Mouse (Mus musculus): ENCODE measurements at regions not wholly inside any gene's neighbourhood (a gene's known extent, or its start where the extent isn't known, plus 50 kb on each side); places are given as distances from the start of the nearest gene placed in this dataset.
A peak's percentile ranks its signal among the peaks of the same experiment; 100 is the strongest.

- no peak for DNase-seq (ENCODE audit: extremely low read depth, low read depth, low spot score)
Observed at GRCm38 (mm10) chr2:61453490-61454281, 124.7 kb upstream of the Tank start.

GRCm38 (mm10) chr2:61452581-61452980 lies 125.8 kb upstream of the Tank start:
- no peak for DNase-seq (ENCODE audit: extremely low read depth, low read depth, low spot score)

- DNase-seq (ENCODE audit: extremely low read depth, low read depth, low spot score), result no peak
Observed at GRCm38 (mm10) chr2:61450731-61451130, 127.7 kb upstream of the Tank start.

GRCm38 (mm10) chr2:61436591-61436990 lies 141.8 kb upstream of the Tank start:
- DNase-seq (ENCODE audit: extremely low read depth, low read depth, low spot score), result no peak

- no peak for DNase-seq (ENCODE audit: extremely low read depth, low read depth, low spot score)
Observed at GRCm38 (mm10) chr2:61407881-61408280, 170.5 kb upstream of the Tank start.

- DNase-seq (ENCODE audit: extremely low read depth, low read depth, low spot score), result no peak
Observed at GRCm38 (mm10) chr2:61406104-61406751, 172.2 kb upstream of the Tank start.

GRCm38 (mm10) chr2:61405261-61405660 lies 173.1 kb upstream of the Tank start:
- no peak for DNase-seq (ENCODE audit: extremely low read depth, low read depth, low spot score)

- DNase-seq (ENCODE audit: extremely low read depth, low read depth, low spot score), result no peak
Observed at GRCm38 (mm10) chr2:61402588-61403487, 175.5 kb upstream of the Tank start.

- no peak for DNase-seq (ENCODE audit: extremely low read depth, low read depth, low spot score)
Observed at GRCm38 (mm10) chr2:61401636-61402587, 176.5 kb upstream of the Tank start.

GRCm38 (mm10) chr2:61398633-61399032 lies 179.8 kb upstream of the Tank start:
- DNase-seq (ENCODE audit: extremely low read depth, low read depth, low spot score), result no peak

- no peak for DNase-seq (ENCODE audit: extremely low read depth, low read depth, low spot score)
Observed at GRCm38 (mm10) chr2:61389622-61390021, 188.8 kb upstream of the Tank start.

GRCm38 (mm10) chr2:61389207-61389606 lies 189.2 kb upstream of the Tank start:
- no peak for DNase-seq (ENCODE audit: extremely low read depth, low read depth, low spot score)

- no peak for DNase-seq (ENCODE audit: extremely low read depth, low read depth, low spot score)
Observed at GRCm38 (mm10) chr2:61387561-61387960, 190.8 kb upstream of the Tank start.

- no peak for DNase-seq (ENCODE audit: extremely low read depth, low read depth, low spot score)
Observed at GRCm38 (mm10) chr2:61386966-61387365, 191.4 kb upstream of the Tank start.

- DNase-seq (ENCODE audit: extremely low read depth, low read depth, low spot score), result peak; percentile 54
Observed at GRCm38 (mm10) chr2:61384467-61384866, 193.9 kb upstream of the Tank start.

GRCm38 (mm10) chr2:61383744-61384295 lies 194.6 kb upstream of the Tank start:
- DNase-seq (ENCODE audit: extremely low read depth, low read depth, low spot score), result peak; percentile 86

- DNase-seq (ENCODE audit: extremely low read depth, low read depth, low spot score), result no peak
Observed at GRCm38 (mm10) chr2:61379076-61379475, 199.3 kb upstream of the Tank start.

- DNase-seq (ENCODE audit: extremely low read depth, low read depth, low spot score), result no peak
Observed at GRCm38 (mm10) chr2:61378297-61378696, 200.1 kb upstream of the Tank start.

- DNase-seq (ENCODE audit: extremely low read depth, low read depth, low spot score), result no peak
Observed at GRCm38 (mm10) chr2:61377756-61378155, 200.6 kb upstream of the Tank start.

GRCm38 (mm10) chr2:61362606-61363005 lies 215.8 kb upstream of the Tank start:
- no peak for DNase-seq (ENCODE audit: extremely low read depth, low read depth, low spot score)
